Mouse (Mus musculus) NIH3T3 (cell line): ENCODE data around the gene Gm27027.

ENCODE experiments used
- DNase-seq: peaks from one replicate; pipeline ENCODE4 v3.0.0-alpha.2; 2012; ENCODE audit warnings: low read depth

The Gm27027 gene

DNA sequence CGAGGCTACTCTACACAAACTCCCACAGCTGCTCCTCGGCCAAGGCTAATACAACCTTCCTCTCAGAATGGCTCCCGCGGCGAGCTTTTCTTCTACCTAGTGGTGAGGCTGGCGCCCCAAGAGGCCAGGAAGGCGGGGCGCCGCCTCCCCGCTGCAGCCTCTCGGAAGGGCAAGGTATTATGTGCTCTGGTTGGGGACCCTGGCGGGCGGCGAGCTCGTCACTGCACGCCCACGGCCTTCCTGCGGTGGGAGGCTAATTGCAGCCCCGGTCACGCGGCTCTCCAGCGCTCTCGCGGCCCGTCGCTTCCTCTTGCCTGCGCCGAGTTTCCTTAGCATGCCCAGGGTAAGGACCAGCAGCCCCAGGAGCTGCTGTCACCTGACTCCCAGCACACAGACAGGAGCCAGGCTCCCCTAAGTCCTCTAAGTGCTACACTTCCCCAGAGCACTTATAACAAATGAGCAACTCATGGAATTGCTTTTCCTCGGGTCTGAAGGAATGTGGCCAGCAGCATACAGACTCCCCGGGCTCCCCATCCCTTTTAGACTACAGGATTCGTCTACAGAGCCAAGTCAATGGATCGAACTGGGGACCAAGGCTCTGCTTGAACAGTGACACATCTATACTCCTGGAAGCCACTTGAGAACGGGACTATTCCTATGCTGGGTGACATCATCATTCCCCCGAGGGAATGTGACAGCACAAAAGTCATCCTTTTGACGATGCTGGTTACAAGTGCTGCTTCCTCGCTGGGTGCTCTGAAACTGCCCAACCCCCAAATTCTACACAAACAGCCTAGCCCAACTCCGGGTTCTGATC is 19.5 kb downstream of the Gm27027 start:
- DNase-seq, result peak; percentile 27

DNA sequence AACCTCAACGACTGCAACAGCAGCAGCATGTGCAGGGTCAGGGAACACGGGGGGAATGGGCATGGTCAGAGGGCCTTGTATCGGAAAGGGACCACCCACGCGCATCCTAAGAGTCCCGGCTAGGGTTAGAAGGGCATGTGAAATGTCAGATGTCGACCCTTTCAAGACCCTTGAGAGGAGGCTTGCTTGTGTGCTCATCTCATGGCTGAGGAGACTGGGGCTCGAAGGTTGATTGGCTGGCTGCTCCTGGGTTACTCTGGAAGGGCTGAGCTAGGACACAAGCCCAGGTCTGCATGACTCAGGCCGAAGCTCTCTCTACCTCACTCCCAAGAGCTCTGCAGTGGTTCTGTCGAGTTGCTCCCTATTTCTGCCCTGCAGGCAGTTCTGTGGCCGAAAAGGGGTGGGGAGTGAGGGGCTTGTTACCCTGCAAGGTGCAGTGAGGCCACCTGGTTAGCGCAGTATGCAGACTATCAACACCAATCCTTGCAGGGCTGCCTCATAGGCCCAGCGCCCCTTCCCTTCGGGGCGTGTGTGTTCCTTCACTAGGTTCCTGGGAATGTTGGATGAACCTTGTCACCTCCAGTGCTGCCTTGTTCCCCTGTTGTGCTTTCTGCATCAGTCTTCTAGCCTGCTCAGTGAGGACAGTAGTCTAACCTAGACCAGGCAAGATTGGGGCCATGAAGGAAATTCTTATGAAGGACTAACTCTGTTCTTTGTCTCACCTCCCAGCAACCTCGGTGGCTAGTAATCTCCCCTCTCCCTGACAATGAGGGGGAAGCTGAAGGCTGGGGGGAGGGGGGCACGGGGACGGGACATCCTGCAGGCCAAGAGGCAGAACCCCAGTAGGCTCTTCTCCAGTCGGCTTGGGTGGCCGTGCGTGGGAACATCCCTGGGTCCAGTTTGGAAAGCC is 20.4 kb downstream of the Gm27027 start:
- DNase-seq, result peak; percentile 22

DNA sequence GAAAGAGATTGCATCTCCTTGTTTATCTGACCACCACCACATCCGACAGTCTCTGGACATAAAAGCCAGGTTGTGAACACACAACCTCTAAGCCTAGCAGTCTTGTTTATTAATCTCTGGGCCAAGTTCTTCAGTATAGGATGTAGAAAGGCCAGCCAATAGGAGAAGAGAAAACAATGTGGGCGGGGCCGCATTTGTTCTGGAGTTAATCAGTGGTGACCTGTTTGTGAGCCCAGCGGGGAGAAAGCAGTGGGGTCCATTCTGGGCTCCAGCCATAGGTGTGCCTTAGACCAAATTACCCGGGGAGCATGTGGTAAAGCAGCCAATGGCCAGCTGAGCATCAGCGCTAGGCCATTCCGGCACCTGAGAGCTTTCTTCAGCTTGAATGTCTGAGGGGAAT is 21.1 kb downstream of the Gm27027 start:
- no peak for DNase-seq

DNA sequence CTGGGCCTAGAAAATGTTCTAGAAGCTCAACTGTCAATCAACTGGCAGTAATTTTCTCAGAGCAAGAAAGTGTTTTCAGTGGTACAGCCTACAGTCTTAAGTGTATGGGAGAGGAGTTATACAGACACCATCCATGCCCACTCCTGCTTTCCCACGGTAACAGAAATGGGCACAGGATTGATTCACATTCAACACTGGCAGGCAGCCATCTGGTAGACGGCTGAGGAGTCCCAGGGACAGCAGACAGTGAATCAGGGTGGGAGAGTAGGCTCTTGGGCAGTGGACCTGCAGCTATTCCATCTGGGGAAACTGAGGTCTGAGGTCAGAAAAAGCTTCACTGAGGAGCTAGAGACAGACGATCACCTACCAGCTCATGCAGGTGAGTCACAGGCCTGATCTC is 24.5 kb downstream of the Gm27027 start:
- no peak for DNase-seq

DNA sequence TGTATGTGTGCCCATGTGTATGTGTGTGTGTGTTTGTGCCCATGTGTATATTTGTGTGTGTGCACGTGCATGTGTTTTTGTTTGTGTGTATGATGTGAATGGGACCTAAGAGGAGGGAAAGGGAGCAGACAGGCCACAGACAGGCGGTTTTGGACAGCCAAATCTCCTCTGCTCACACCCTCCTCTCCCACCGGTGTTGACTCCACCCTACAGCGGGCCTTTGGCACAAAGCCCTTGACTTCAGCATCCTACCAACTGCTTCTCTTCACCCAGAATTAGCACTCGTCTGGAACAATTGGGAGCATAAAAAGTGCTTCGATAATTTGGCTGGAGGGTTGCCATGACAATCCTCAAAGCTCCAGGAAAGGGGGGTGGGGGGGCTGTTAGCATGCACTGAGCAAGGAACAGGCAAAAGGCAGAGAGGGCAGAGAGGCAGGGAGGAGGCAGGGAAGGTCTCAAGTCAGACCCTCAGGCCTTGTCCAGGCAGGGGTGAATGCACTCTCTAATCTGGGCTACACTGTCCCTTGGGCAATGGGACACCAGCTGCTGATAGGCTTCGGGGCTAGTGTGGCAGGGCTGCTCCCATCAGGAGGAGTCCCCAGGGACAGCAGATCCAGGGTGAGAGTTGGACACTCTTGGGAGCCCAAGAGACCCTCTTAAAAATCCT is 31.5 kb downstream of the Gm27027 start:
- no peak for DNase-seq

DNA sequence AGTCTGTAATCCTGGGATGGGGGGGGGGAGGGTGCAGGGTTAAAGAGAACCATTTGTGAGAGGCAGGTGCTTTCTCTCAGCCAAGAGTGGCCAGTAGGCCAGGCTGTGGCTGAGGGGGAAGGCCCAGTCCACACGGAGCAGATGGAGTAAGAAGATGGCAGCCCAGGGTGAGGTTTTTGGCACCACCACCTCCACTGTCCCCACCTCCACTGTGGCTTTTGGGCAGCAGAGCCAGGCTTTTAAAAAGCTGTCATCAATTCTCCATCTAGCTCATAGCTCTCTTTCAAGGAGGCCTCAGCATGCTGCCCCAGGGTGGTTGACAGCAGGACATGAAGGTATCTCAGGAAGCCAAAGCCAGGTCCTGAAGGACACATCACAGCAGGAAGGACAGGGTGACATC is 32.4 kb downstream of the Gm27027 start:
- no peak for DNase-seq

DNA sequence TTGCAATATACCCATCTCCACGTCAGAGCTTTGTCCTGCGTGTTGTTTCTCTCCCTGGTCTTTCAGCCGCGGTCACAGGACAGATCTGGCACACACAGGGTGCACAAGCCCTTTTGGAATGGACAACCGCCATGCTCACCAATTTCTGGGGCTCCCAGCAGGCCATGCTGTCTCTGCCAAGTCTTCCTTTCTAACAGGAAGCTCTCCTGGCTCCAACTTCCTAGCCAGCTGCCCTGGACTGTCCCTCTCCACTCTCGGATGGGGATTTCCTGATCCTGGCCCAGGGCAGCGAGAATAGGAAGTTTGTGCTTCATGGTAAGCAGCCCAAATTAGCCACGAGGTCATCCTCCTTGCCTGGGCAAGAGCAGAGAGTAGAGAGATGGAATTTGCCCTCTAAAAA is 34.4 kb downstream of the Gm27027 start:
- DNase-seq, result no peak

DNA sequence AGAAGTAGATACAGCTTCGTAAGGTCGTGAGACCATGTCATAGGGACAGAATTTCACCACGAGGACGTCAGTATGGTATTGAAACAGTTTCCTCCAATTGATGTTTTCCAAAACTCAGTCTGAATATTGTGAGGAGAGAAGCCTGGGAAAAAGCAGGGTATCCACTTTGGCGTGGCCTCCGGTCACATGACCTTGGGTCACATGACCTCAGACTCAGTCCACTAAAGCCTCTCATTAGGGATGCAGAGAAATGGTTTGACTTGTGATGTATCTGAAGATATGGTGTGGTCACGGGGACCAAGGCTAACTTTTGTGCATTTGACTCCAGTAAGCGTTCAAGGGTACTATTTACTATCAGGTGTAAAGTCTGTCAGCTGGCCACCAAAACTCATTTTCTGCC is 36.8 kb downstream of the Gm27027 start:
- DNase-seq, result no peak

DNA sequence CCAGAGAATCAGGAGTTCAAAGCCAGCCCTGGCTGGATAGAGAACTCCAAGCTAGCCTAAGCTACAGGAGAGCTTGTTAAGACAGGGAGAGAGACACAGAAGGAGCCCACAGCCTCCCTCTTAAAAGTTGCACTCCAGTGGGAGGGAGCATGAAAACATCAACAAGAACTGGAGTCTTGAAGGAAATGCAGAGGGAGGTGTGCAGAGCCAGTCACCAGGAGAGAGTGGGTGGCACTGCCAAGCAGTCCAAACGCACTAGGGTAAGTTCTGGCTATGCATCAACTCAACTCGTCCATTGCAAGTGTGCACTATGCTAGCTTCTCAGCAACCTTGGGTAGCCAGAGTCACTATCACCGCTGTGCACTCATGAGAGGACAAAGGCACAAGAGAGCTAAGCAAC is 37.9 kb downstream of the Gm27027 start:
- no peak for DNase-seq

DNA sequence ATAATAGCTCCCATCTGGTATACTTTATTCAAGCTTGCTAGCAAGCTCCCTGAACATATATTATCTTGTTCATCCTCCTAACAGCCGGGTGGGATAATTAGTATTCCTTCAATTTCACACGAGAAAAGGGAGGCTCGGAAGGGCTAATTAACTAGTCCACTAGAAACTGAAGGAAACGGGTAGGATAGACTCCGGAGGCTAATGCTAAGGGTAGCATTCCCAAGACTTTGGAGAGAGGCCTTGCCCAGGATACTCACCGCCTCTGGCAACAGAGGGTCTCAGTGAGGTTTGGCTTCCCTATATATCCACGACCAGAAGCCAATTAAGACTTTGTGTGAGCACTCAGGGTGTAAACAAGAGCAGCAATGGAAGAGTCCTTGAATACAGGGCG is 38.4 kb downstream of the Gm27027 start:
- DNase-seq, result no peak

DNA sequence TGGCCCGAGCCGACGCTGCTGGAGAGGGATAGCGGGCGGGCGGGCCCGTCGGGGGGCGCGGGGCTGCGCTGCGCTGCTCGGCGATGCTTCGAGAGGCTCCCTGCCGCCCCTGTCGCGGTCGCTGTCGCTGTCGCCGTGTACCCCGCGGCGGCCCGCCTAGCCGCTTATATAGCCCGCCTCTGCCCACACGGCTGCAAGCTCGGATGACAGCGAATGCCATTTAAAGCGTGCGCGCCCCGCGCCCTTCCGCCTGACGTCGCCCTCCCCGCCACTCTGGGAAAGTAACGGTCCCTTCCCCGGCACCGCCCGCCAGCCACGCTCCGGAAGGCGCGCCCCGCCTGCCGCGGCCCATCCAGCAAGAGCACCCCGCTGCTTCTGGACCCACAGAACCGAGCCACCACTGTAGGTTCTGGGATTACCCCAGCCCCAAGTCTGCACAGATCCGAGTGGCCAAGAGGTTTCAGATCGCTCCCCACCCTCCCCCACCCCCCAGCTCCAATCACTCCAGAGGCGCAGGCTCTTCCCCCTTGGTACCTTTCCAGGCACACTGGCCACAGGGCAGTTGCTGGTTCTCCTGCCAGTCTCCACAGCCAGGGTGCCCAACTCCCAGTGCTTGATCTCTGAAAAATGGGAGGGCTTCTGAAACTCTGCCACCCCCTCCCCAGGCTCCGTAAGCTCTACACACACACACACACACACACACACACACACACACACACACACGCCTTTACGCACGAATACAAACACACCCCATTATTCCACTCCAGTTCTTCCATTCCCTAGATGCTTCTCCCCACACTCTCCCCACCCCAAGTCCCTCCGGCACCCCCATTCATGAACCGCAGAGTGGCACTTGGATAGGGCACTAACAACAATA is 39.0 kb downstream of the Gm27027 start, which contains the start of gene Gm13889:
Gene Gm13889, minus strand, starts transcription at position 294 of the 877 bp plus-strand sequence.
- DNase-seq, result no peak

DNA sequence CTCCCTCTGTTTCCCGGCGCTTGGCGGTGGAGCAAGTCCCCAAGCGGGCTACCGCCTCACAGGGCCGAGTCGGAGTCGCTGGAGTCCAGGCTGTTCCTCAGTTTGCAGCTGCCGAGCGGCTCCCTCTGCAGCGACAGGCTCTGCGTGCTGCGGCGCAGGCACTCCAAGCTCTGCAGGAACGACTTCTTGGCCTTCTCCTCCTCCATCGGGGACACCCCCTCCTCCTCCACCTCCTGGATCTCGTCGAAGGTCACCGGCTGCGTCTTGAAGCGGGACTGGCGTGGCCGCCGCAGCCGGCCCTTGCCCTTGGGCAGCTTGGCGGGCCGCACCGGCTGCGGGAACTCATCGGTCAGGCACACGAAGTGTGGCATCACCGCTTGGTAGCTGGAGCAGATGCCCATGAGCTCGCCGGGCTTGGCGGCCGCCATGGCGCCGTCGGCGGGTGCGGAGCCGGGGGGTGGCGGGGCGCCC is 39.8 kb downstream of the Gm27027 start:
- no peak for DNase-seq

DNA sequence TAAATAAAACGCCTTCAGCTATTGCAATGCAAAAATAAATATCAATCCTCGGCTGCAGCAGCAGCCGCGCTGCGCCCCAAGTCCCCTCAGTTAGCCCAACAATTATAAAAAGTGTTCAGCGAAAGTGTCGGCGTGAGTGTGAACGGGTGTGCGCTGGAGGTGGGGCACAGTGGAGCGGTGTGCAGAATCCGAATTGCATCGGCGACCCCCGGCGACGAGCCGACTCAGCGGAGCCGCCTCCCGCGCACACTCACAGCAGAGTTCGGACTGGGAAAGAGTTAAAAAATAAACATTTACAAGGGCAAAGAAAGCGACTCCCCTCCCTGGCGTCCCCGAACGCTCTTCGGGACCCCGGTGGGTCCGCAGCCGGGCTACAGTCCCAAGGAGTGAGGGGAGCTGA is 40.3 kb downstream of the Gm27027 start:
- no peak for DNase-seq

DNA sequence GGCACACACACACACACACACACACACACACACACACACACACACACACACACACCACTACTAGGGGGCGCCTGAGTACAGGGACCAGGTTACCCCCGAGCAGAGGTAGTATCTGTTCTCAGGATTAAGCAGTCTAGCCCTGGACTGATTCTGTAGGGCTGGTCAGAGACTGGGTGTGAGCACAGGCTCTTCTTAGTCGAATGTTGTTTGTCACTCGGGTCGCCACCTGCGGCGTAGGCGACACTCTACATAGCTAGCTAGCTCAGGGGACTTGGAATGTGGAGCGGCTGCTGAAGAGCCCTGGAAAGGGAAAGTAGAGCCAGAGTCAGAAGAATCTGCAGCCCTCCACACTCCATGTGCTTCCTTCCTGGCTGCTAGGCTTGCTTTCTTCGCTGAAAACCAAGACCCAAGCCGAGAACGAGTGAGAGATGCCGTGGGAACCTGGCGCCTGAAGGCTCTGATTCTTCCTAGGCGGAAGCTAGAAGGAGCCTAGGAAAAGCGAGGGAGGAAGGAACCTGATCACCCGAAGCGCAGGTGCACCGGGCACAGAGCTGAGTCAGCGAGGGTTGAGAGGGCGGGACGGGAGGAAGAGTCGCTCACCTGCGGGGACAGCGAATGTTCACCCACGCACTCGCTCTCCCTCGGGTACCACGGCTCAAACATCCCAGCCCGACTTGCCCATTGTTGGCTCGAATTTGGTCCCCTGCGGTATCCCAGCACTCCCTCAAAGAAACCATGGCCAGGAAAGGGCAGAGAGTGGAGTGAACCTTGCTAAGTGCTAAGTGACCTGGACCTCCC is 41.2 kb downstream of the Gm27027 start:
- DNase-seq, result no peak

DNA sequence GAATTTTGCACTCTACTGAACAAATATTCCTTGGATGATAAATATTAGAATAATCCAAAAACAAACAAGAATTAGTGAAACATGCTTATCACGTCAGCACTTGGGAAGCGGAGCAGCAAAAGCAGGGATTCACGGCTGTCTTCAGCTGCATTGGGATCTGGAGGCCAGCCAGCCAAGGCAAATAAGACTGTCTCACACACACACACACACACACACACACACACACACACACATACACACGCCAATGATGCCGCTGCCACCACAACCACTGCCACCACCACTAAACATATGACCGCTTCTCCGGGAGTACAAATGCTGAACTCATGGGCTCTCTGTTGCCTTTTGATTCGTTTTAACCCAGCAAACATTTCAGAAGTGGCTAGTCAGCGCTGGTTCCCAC is 42.4 kb downstream of the Gm27027 start:
- no peak for DNase-seq

DNA sequence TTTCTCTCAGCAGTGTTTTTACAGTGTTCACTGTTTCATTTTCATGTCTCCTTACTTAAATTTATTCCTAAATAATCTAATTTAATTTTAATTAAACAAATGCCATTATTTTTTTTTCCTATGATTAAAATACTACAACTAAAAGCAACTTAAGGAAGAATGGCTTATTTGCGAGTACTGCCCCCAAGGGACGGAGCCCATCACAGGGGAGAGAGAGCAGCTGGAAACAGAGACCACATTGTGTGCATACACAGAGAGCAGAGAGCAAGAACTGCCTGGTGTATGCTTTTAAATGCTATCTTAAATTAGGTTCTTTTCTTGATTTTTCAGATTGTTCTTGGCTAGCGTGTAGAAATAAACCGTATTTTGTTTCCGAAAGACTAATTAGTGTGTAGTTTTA is 49.2 kb downstream of the Gm27027 start:
- no peak for DNase-seq

DNA sequence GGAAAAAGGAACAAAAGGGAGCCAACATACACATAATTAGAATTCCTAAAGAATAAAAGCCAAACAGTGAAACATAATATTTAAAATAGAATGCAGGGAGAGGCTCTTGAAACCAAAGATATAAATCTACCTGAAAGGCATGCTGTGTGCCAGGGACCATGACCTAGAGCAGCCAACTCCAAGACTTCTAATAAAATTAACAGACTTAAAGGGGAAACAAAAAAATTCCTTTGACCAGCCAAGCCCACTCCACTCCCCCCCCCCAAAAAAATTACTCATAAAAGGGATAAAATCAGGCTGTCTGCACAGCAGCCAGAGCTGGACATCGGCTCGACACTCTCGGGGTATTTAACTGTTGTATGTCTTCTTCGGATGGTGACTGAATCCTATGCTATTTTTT is 51.3 kb downstream of the Gm27027 start:
- no peak for DNase-seq

DNA sequence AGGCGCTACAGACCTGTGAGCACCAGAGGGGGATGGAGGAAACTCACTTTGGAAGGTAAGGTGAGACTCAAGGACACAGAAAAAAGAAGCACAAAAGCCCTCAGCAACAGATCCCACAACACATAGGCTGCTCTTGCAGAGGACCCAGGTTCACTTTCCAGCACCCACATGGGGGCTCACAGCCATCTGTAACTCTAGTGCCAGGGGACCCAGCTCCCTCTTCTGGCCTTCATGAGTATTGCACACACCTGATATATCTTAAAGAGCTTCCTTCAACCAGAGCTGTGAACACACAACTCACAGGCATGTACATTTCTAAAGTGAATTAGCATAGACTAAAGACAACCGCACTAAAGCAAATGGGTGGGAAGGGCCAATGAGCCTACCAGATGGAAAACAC is 52.1 kb downstream of the Gm27027 start:
- no peak for DNase-seq

DNA sequence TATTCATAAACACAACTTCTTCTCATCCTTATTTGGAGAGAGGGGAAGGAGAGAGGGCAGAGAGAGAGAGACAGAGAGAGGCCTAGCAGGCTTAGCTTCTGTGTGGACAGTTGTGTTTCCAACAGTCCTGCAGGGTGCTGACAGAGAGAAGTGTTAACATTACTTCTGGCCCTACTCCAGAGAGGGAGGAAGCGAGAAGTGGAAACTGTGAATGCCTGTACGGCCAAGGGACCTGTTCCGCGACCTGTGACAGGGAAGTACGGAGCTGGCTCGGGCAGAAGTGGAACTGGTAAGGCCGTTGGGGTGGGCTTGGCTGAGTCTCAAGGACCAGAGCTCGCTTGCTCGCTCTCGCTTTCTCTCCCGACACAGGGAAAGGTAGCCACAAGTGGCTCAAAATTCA is 54.5 kb downstream of the Gm27027 start:
- peak; percentile 8 for DNase-seq

DNA sequence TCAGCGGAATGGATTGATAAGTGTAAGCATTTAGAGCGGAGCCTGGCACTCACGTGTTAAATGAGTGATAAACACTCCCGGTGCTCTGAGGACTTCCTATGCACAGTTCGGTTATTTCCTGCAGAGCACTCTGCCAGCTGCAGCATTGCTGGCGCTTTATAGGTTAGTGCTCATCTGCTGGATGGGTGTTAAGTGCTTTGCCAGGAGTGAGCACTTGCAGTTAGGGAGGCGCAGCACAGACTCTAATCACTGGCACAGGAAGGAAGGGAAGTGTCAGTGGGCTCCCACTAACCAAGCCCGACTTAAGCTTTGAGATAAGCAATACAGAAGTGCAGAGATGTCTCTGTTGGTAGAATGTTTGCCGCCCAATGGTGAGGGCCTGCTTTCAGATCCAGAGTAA is 57.6 kb downstream of the Gm27027 start:
- no peak for DNase-seq

DNA sequence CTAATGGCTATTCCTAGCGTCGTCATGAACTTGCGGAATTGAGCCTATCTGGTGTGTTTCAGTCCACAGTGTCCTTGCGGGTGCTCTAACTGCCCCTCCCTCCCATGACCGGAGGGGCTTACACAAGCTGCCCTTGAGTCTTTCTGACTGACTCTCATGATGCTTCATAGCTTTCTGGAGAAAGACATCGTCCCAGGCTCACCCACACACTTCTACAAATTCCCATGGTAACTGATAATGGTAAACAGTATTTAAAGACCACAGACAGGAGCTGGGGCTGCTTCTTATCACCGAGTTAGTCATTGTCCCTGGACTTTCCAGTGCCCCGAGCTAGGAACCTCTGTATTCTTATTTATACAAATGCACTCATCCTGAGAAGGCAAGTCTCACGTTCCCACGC is 67.3 kb downstream of the Gm27027 start:
- no peak for DNase-seq
